Mouse (Mus musculus) naive thymus-derived CD4-positive, alpha-beta T cell, adult 5 months (primary cell): ENCODE results near the gene Set. TPM values are rescaled to one million over a fixed set of nuclear protein-coding genes. Genes with fewer than 3 reads are reported as not detected.

Experiments
- polyA plus RNA-seq: library from polyadenylated mRNA; unstranded; fragments of 100-300 nt; shearing (Covaris generic); gene quantifications from one replicate; pipeline ENCODE4 v1.2.1, GENCODE M21; 2017

Set gene
- polyA plus RNA-seq = 330 TPM

DNA sequence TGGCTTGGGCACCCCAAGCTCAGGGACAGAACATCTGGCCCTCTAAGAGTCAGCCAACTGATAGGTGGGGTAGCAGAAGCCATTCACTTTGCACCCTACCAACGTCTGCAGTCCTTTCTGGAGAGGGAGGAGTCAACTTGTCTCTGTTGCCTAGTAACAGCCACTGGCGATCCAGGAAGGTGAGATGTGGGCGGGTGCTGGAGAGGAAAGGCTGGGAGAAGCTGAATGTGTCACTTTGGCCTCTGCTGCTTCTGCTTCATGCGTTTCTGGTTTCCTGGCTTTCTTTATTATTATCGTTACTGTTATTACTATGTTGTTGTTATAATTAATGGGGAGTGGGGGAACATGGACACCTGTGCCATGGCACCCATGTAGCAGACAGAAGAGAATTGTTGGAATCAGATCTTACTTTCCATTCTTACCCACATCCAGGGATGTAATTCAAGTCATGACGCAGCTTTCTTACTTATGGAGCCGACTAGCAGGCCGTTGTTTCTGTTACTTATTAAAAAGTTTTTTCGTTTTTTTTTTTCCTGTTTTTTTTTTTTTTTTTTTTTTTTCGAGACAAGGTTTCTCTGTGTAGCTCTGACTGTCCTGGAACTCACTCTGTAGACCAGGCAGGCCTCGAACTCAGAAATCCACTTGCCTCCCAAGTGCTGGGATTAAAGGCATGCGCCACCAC is at the start of gene Set:
Gene Set (plus strand): TSS at position 156 of the 682 bp plus-strand sequence.

DNA sequence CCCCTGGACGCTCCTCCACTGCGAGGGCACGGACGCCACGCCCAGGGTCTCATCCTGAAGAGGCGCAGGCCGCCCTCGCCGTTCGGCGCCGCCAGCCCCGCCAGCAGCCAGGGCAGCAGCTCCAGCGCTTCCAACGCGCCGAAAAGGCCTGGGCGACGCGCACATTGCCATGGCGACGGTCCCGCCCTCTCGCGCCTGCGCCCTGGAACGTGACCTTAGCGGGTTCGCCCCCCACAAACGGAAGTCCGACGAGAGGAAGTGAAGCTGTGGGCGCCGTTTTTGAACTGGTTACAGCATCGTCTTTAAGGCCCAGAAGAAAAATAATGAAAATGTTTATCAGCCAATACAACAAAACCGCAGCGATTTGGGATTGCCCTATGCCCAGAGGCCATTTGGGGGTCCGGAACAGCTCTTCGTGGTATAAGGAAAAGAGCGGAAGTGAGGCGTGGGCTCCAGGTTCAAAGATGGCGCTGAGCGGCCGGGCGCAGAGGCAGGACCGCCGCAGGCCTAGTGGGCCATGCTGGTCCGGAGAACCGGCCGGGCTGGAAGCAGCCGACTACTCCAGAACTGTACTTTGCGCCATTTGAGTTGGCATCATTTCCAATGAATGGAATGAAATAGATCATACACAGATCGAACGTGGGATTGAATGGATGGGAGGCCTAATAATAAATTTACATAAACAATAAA is 8.3 kb upstream of the Set start, which contains the start of gene Wdr34:
Gene Wdr34 (minus strand): TSS at position 183 of the 690 bp plus-strand sequence.

DNA sequence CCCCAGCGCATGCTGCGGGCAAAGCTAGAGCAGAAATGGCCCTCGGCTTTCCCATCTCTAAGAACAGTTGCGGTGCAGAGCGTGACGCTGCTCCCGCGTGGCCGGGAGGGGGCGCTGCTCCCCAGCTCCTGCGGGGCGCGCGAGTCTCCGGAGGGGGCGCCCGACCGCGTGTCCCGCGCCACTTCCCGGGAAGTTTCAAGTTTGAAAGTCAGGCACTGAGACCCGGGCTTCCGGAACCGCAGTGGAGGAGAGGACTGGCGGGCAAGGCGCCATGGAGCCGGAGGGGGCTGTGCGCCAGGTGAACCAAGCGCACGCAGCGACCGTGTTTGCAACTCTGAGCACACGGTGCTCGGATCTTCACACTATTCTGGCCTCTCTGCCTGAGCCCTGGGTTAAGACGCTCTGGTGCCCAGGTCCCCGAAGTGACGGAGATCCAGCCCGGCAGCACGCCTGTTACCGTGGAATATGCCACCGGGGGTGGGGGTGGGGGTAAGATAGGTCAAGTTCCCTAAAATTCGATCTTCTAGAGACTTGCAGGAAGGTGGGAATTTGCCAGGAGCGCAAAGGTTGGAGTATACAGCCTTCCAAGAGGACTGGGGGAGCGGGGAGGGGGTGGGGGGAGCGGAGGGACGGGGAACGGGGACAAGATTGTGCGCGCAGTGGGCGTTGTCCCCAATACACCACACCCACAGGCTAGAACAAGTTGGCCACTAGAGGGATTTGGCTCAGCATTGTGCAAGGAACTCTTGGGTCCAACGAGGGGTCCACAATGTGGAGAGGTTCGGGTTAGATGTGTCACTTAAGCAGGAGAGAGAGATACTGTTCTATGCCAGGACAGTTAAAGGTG is 20.5 kb downstream of the Set start, which contains the start of gene Pkn3:
Gene Pkn3 (plus strand): TSS at position 183 of the 847 bp plus-strand sequence.

DNA sequence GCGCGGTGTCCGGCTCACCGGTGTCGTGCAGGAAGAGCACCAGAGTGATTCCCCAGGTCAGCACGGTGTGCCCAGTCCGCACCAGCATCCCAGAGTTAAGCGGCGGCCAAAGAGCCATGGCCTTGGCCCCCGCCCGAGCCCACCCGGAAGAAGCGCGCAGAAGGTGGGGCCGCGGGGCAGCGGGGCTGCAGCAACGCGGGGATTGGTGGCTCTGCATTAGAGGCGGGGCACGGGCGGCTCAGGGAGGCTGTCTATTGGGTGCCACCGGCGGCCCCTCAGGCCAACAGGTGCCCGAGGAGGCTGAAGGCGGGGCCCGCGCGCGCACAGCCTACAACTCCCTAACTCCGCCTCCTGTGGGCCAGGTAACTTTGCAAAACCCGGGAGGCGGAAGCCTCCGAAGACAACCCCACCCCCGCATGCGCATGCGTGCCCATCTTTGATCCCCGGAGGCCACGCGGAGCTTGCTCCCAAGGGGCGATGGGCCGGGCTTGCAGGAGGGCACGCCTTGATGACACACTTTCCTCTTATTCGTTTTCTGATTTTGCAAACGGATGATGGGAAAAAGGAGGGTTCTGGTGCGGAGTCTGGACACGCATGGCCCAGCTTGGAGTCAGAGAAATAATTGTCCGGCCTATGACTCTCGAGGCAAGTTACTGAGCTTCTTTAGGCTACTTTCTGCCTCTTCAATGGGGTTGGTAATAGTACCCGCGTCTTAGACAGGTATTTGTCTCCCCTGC is 36.5 kb downstream of the Set start, which contains the start of gene Zdhhc12:
Gene Zdhhc12 (minus strand): TSS at position 178 of the 737 bp plus-strand sequence.

Other genes with a start within 250 kb of the Set start
- 20.1 TPM for gene Urm1, start 237.3 kb upstream of the Set start, polyA plus RNA-seq
- 0.30 TPM for gene Cercam, start 188.2 kb upstream of the Set start, polyA plus RNA-seq
- gene Odf2, start 168.2 kb upstream of the Set start, polyA plus RNA-seq = 80.1 TPM
- gene Gle1, start 122.0 kb upstream of the Set start, polyA plus RNA-seq = 76.2 TPM
- 128 TPM for gene Sptan1, start 91.8 kb upstream of the Set start, polyA plus RNA-seq
- 0.96 TPM for gene Wdr34, start 8.5 kb upstream of the Set start, polyA plus RNA-seq
- gene Pkn3, start 20.3 kb downstream of the Set start, polyA plus RNA-seq = 0.70 TPM
- 8.6 TPM for gene Zdhhc12, start 36.3 kb downstream of the Set start, polyA plus RNA-seq
- 53.2 TPM for gene Zer1, start 67.2 kb downstream of the Set start, polyA plus RNA-seq
- 4.4 TPM for gene Tbc1d13, start 76.4 kb downstream of the Set start, polyA plus RNA-seq
- gene Endog, start 114.1 kb downstream of the Set start, polyA plus RNA-seq = 24.0 TPM
- gene Spout1, start 121.1 kb downstream of the Set start, polyA plus RNA-seq = 30.0 TPM
- 8.2 TPM for gene Kyat1, start 148.5 kb downstream of the Set start, polyA plus RNA-seq
- gene Lrrc8a, start 180.3 kb downstream of the Set start, polyA plus RNA-seq = 8.6 TPM
- 5.4 TPM for gene Gm28035, start 183.2 kb downstream of the Set start, polyA plus RNA-seq
- gene Phyhd1, start 208.8 kb downstream of the Set start, polyA plus RNA-seq = 5.3 TPM
- 2.9 TPM for gene Gm28038, start 223.7 kb downstream of the Set start, polyA plus RNA-seq
- gene Dolk, start 229.0 kb downstream of the Set start, polyA plus RNA-seq = 14.8 TPM
- 21.5 TPM for gene Nup188, start 229.0 kb downstream of the Set start, polyA plus RNA-seq